Mouse (Mus musculus) liver, embryonic 14.5 days (tissue): ENCODE results near the gene Dnah5. TPM values are rescaled to one million over a fixed set of nuclear protein-coding genes. Genes with fewer than 3 reads are reported as not detected.
"Not testable (repeated sequence)": the region's sequence is repeated elsewhere in the genome, so short reads cannot be mapped to it uniquely, and the experiment has no call there.

ENCODE experiments used
- ATAC-seq: fragments of 200-750 bp; cut with Nextera tagmentation; 2 replicates; pipeline ENCODE4 v1.8.0; 2017; ENCODE audit warnings: moderate number of reproducible peaks, mild to moderate bottlenecking, moderate library complexity; ENCODE audit not compliant: insufficient read depth
- DNase-seq, 3 experiments: peaks; one replicate each; pipeline ENCODE4 v3.0.0-alpha.2; 2012 to 2013; ENCODE audit warnings: low read depth in 3 of 3, low spot score in 3 of 3
- H3K27ac ChIP-seq: fragments of 300-500 bp; sonication (generic); 2 replicates; pipeline ENCODE4 v1.5.1; 2014; ENCODE audit warnings: moderate library complexity, mild to moderate bottlenecking, control low read depth, inconsistent platforms
- H3K27me3 ChIP-seq: fragments of 300-500 bp; sonication (generic); 2 replicates; pipeline ENCODE4 v1.6.1; 2014; ENCODE audit warnings: mild to moderate bottlenecking, low read length, moderate library complexity; ENCODE audit not compliant: control insufficient read depth, insufficient read depth
- H3K36me3 ChIP-seq: fragments of 300-500 bp; sonication (generic); replicated peaks from 2 replicates; pipeline ENCODE4 v1.6.1; 2014; ENCODE audit warnings: low read depth; ENCODE audit not compliant: control insufficient read depth, insufficient read depth
- H3K4me1 ChIP-seq, 2 experiments: fragments of 200-500 bp in 1 of 2; fragments of 300-500 bp in 1 of 2; sonication (generic) in 1 of 2; replicated peaks; 2 replicates each; pipeline ENCODE4 v1.6.1; 2012 to 2014; ENCODE audit warnings: antibody characterized with exemption in 1 of 2, inconsistent platforms in 1 of 2, low read length in 1 of 2; ENCODE audit not compliant: control insufficient read depth in 2 of 2, insufficient read depth in 2 of 2
- H3K4me2 ChIP-seq: fragments of 300-500 bp; sonication (generic); 2 replicates; pipeline ENCODE4 v1.6.1; 2014; ENCODE audit warnings: low read depth, mild to moderate bottlenecking, control low read depth, moderate library complexity
- H3K4me3 ChIP-seq, 2 experiments: fragments of 200-500 bp in 1 of 2; fragments of 300-500 bp in 1 of 2; sonication (generic) in 1 of 2; 2 replicates each; pipeline ENCODE4 v1.5.1; 2012 to 2014; ENCODE audit warnings: low read depth in 2 of 2, low read length in 2 of 2, mild to moderate bottlenecking in 2 of 2, control low read depth in 1 of 2, inconsistent platforms in 1 of 2, moderate library complexity in 1 of 2; ENCODE audit not compliant: insufficient read depth in 1 of 2
- H3K9ac ChIP-seq: fragments of 300-500 bp; sonication (generic); replicated peaks from 2 replicates; pipeline ENCODE4 v1.6.1; 2014; ENCODE audit warnings: mild to moderate bottlenecking, control low read depth, moderate library complexity
- H3K9me3 ChIP-seq: fragments of 300-500 bp; sonication (generic); 2 replicates; pipeline ENCODE4 v1.6.1; 2016; ENCODE audit warnings: low read length, mixed read lengths; ENCODE audit not compliant: control insufficient read depth
- CTCF ChIP-seq: IDR thresholded peaks from 2 replicates; pipeline ENCODE4 v1.5.1; 2016; ENCODE audit warnings: antibody characterized with exemption, low read depth, control low read depth
- EP300 ChIP-seq: IDR thresholded peaks from 2 replicates; pipeline ENCODE4 v1.6.1; 2016; ENCODE audit warnings: antibody characterized with exemption, low read depth
- WGBS: fragments of 180-500 bp; shearing (Covaris S2); extraction: QIAGEN DNeasy Blood & Tissue Kit; methylation state at CpG from one replicate; pipeline ENCODE4 v1.1.7; 2014; ENCODE audit not compliant: insufficient replicate concordance; 5-methylcytosine and 5-hydroxymethylcytosine counted together
- polyA plus RNA-seq, 2 experiments: library from polyadenylated mRNA; depleted of rRNA in 1 of 2; stranded (reverse) in 1 of 2; unstranded in 1 of 2; fragments of >200 nt; fragmentation: Nextera tagmentation in 1 of 2; extraction: Ambion mirVana in 1 of 2; gene quantifications; 2 replicates each; pipeline versions ENCODE4 v1.2.1 to v1.2.3; 2012 to 2014

Dnah5 gene
- polyA plus RNA-seq, 2 experiments, result under 0.01 TPM; not detected in 1

DNA sequence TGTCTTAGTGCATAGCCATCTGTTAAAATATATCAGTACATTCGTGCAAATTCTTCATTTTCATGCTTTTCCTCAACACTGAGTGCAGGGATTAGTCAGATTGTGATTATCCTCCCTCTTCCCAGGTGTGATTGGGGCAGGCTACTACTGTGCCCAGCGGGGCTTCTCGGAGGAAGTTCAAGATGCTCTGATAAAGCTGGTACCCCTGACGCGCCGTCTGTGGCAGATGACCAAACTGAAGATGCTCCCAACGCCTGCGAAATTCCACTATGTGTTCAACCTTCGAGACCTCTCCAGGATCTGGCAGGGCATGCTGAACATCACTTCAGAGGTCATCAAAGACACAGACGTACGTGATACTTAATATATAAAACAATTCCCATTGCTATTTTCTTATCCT is 164.0 kb downstream of the Dnah5 start:
- DNase-seq (no peak), ATAC-seq (no peak)
- Histone ChIP-seq H3K27ac (no peak overlapping the region), H3K9me3 (no peaks in the 10 kb centered on the region), H3K36me3 (no peaks in the 10 kb centered on the region), H3K27me3 (no peaks in the 10 kb centered on the region), H3K4me3 (no peak overlapping the region), H3K4me1 (no peaks in the 10 kb centered on the region), H3K9ac (no peak overlapping the region), H3K4me2 (no peak overlapping the region)
- 51% methylated on average over 11 of the region's 11 CpGs for WGBS
- TF ChIP-seq EP300 (no peak), CTCF (no peak)

- H3K4me1 ChIP-seq, result peaks cover 0 to 2% of the 10 kb centered on the region in 2 experiments; a peak in 2 of 4 replicates
- H3K4me2 ChIP-seq, result no peak overlapping the region
- no peak overlapping the region for H3K4me3 ChIP-seq
- no peaks in the 10 kb centered on the region for H3K36me3 ChIP-seq
- H3K9me3 ChIP-seq, result no peaks in the 10 kb centered on the region
- DNase-seq (no peak), ATAC-seq (no peak)
- no peak overlapping the region for H3K9ac ChIP-seq
- WGBS, result 66% methylated on average over 6 of the region's 6 CpGs
- no peak for TF ChIP-seq EP300
- TF ChIP-seq CTCF, result no peak
- no peak overlapping the region for H3K27ac ChIP-seq
- no peaks in the 10 kb centered on the region for H3K27me3 ChIP-seq
Measured at GRCm38 (mm10) chr15:28370431-28370830, 166.9 kb downstream of the Dnah5 start.

- Histone ChIP-seq H3K4me2 (no peak overlapping the region), H3K9ac (no peak overlapping the region), H3K27me3 (no peaks in the 10 kb centered on the region), H3K36me3 (no peaks in the 10 kb centered on the region), H3K9me3 (no peaks in the 10 kb centered on the region), H3K4me3 (no peak overlapping the region), H3K4me1 (peaks cover 0 to 2% of the 10 kb centered on the region in 2 experiments; a peak in 2 of 4 replicates), H3K27ac (no peak overlapping the region)
- 47% methylated on average over 2 of the region's 2 CpGs for WGBS
- ATAC-seq (no peak), DNase-seq (no peak)
- TF ChIP-seq EP300 (no peak), CTCF (no peak)
Measured at GRCm38 (mm10) chr15:28371506-28371905, 168.0 kb downstream of the Dnah5 start.

DNA sequence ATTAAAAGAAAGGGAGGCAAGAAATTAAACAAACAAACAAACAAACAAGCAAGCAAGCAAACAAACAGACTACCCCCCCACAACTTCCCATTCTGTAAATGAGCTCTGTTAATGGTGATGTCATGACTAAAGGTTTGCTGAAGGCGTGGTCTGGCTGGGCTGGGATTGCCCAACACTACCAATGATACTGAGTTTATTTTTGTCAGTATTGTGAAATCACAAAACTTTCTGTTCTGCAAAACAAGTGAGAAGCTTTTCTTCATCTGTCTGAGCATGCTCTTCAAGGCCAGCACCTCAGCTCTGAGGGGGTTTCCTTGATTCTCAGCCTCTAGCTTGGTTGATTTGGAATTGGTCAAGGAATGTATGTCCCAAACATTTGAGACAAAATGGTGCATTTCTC is 170.8 kb downstream of the Dnah5 start:
- Histone ChIP-seq H3K4me1 (peaks cover 0 to 2% of the 10 kb centered on the region in 2 experiments; a peak in 2 of 4 replicates), H3K9ac (no peak overlapping the region), H3K4me2 (no peak overlapping the region), H3K9me3 (no peaks in the 10 kb centered on the region), H3K27ac (no peak overlapping the region), H3K27me3 (no peaks in the 10 kb centered on the region), H3K4me3 (no peak overlapping the region), H3K36me3 (no peaks in the 10 kb centered on the region)
- ATAC-seq (no peak), DNase-seq (peak in 1 of 3 experiments; percentile 19)
- WGBS, result 33% methylated on average over 1 of the region's 1 CpGs
- no peak for TF ChIP-seq EP300
- TF ChIP-seq CTCF, result no peak

DNA sequence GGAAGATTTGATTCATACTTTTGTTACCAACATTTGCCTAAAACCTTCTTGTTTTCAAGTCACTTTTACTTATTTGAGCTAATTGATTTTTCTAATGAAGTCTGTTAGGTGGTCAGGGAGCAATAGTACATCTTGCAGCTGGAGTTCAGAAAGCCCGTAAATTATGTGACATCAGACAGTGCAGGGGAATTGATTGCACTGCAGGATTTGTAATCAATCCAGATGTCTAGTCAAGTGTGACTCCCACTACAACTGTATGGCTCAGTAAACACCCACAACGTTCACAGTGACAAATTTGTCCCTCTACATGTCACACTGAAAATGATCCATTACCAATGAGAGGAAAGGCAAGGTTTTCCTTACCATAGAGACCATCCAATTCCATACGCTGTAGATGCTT is 177.4 kb downstream of the Dnah5 start:
- no peaks in the 10 kb centered on the region for H3K4me1 ChIP-seq
- H3K9ac ChIP-seq, result no peak overlapping the region
- no peak overlapping the region for H3K27ac ChIP-seq
- H3K36me3 ChIP-seq, result no peaks in the 10 kb centered on the region
- H3K4me2 ChIP-seq, result no peak overlapping the region
- ATAC-seq, result no peak
- no peak for TF ChIP-seq EP300
- no peak for TF ChIP-seq CTCF
- 58% methylated on average over 3 of the region's 3 CpGs for WGBS
- no peak overlapping the region for H3K4me3 ChIP-seq
- H3K27me3 ChIP-seq, result no peaks in the 10 kb centered on the region
- no peak for DNase-seq
- no peaks in the 10 kb centered on the region for H3K9me3 ChIP-seq

DNA sequence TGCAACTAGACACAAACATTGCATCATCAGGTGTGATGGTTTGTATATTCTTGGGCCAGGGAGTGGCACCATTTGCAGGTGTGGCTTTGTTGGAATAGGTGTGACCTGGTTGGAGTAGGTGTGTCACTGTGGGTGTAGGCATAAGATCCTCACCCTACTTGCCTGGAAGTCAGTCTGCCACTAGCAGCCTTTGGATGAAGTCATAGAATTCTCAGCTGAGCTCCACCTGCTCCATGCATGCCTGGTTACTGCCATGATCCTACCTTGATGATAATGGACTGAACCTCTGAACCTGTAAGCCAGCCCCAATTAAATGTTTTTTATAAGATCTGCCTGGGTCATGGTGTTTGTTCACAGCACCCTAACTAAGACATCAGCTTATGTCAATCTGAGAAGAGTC is 190.2 kb downstream of the Dnah5 start:
- not testable (repeated sequence) for H3K4me1 ChIP-seq, H3K9me3 ChIP-seq, H3K9ac ChIP-seq, H3K4me2 ChIP-seq, H3K27me3 ChIP-seq, H3K27ac ChIP-seq, H3K36me3 ChIP-seq, DNase-seq, ATAC-seq, H3K4me3 ChIP-seq
